Mouse (Mus musculus) layer of hippocampus, postnatal 14 days (tissue): ENCODE data around the gene Gorasp2. TPM values are rescaled to one million over a fixed set of nuclear protein-coding genes. Genes with fewer than 3 reads are reported as not detected.

ENCODE experiments used
- DNase-seq, 2 experiments: peaks; one replicate each; pipeline ENCODE4 v3.0.0; 2021 to 2022; ENCODE audit warnings: low spot score in 2 of 2, mixed read lengths in 1 of 2
- long read RNA-seq, 2 experiments: library from polyadenylated mRNA; stranded (forward); transcript quantifications; one replicate each; pipeline ENCODE4 v2.0.0; 2021
- total RNA-seq, 2 experiments: library from RNA; stranded (reverse); gene quantifications; 2 replicates each; pipeline ENCODE4 v1.2.3; 2021

Gene Gorasp2
- 100 to 1,000 TPM in 1 of 2 experiments, 10 to 100 TPM in 1; 95.0 to 103 TPM for total RNA-seq
- long read RNA-seq, experiment 1, transcript Gorasp2-201 (10 exons, 2,238 nt) = major isoform, 66 of 72 reads
- long read RNA-seq, experiment 1, partial matches to known transcripts = 2 of 72 reads
- long read RNA-seq, experiment 1, other reads (novel, unspliced or antisense) = 4 of 72 reads
- long read RNA-seq, experiment 2, transcript Gorasp2-201 (10 exons, 2,238 nt) = major isoform, 96 of 115 reads
- long read RNA-seq, experiment 2, partial matches to known transcripts = 12 of 115 reads
- long read RNA-seq, experiment 2, other reads (novel, unspliced or antisense) = 5 of 115 reads

- DNase-seq = peak; percentile 93 to 97
These were observed at the start of gene Gorasp2 for GRCm38 (mm10) chr2:70660887-70661714. TSS of gene Gorasp2 (plus strand) at chr2:70661576.

- DNase-seq = no peak
These were observed 46.5 kb upstream of the Gorasp2 start for GRCm38 (mm10) chr2:70614745-70615351.

- no peak for DNase-seq
These were observed 45.3 kb upstream of the Gorasp2 start for GRCm38 (mm10) chr2:70616076-70616475.

GRCm38 (mm10) chr2:70616617-70617016, 44.8 kb upstream of the Gorasp2 start:
- DNase-seq = no peak

- no peak for DNase-seq
These were observed 42.0 kb upstream of the Gorasp2 start for GRCm38 (mm10) chr2:70619232-70619835.

GRCm38 (mm10) chr2:70620225-70620624, 41.2 kb upstream of the Gorasp2 start:
- DNase-seq = peak; percentile 54 to 73

GRCm38 (mm10) chr2:70622244-70622643, 39.1 kb upstream of the Gorasp2 start:
- DNase-seq = no peak

GRCm38 (mm10) chr2:70625761-70626160, 35.6 kb upstream of the Gorasp2 start:
- no peak for DNase-seq

- DNase-seq = no peak
These were observed 33.0 kb upstream of the Gorasp2 start for GRCm38 (mm10) chr2:70628397-70628796.

GRCm38 (mm10) chr2:70629339-70629761, 32.0 kb upstream of the Gorasp2 start:
- DNase-seq = peak in 1 of 2 experiments; percentile 15

GRCm38 (mm10) chr2:70629921-70630320, 31.5 kb upstream of the Gorasp2 start:
- no peak for DNase-seq

GRCm38 (mm10) chr2:70631321-70631720, 30.1 kb upstream of the Gorasp2 start:
- DNase-seq = no peak

GRCm38 (mm10) chr2:70632412-70632811, 29.0 kb upstream of the Gorasp2 start:
- no peak for DNase-seq

GRCm38 (mm10) chr2:70634028-70634690, 27.2 kb upstream of the Gorasp2 start:
- no peak for DNase-seq

GRCm38 (mm10) chr2:70640968-70641367, 20.4 kb upstream of the Gorasp2 start:
- DNase-seq = no peak

- DNase-seq = no peak
These were observed 18.3 kb upstream of the Gorasp2 start for GRCm38 (mm10) chr2:70642971-70643565.

- DNase-seq = no peak
These were observed 16.1 kb upstream of the Gorasp2 start for GRCm38 (mm10) chr2:70645266-70645780.

- DNase-seq = no peak
These were observed 13.7 kb upstream of the Gorasp2 start for GRCm38 (mm10) chr2:70647681-70648080.

GRCm38 (mm10) chr2:70648271-70648670, 13.1 kb upstream of the Gorasp2 start:
- no peak for DNase-seq

- no peak for DNase-seq
These were observed 11.9 kb upstream of the Gorasp2 start for GRCm38 (mm10) chr2:70649471-70649870.
